Mouse (Mus musculus): ENCODE measurements around the gene Kcna6.

The Kcna6 gene

DNA sequence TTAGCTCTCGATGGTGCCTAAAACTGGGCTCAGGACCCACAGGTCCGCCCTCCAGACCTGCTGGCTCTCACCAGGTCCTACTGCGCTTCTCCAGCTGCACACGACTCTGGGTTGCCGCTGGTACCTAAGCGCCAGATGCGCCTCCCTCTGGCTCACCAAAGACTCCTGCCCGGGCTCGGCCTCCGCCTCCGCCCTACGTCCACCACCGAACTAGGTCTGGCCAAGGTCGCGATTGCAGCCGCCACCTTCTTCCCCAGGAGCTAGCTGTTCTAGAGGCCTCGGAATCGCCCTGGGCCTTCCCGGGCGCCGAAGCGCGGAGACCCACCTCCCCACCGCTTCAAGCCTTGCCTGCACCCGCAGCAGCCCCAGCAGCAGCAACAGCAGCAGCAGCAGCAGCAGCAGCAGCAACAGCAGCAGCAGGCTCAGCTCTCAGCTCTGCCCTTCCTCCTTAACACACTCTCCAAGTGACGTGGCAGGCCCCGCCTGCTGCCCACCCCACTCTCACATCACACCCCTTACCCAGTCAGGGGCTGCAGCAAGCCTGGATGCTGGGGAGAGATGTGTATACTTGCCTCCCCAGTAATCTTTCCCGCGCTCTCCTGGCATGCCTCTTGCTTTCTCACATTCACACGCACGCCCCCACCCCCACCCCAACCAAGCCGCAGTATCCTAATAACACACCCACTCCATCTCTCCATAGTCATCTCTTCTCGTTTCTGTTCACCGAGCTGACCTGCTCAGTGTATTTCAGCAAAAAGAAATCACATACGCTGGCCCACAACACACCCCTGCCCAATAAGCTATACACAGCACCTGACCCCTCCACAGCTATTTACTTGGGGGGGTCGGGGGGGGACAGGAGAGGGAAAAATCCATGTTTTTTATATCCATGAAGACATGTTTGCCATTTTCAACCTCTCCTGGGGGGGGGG lies at the start of gene Kcna6:
Gene Kcna6 (minus strand): TSS at position 464 of the 932 bp plus-strand sequence.
- no peak for DNase-seq (ENCODE audit: low spot score in 2 of 2)

GRCm38 (mm10) chr6:126788863-126789262 lies 48.4 kb upstream of the Kcna6 start:
- no peak for DNase-seq (ENCODE audit: low spot score in 2 of 2)

DNA sequence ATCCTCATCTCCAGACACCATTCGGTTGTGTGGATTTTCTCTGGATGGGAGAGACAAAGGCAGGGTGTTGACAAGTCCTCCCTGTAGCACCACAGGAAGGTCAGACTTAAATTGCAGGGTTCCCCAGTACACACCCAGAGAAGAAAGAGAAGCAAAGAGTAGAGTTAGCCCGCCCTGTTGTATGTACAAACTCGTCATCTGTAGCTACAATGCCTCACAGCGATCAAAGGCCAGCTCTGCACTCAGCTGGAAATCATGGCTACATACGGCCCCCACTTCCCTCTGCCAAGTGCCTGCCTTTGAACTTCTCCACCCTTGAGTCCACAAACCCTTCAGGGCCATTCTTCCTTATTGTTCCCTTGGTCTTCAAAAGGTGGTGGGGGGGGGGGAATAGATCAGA lies 43.7 kb upstream of the Kcna6 start:
- no peak for DNase-seq (ENCODE audit: low spot score in 2 of 2)

GRCm38 (mm10) chr6:126783651-126784066 lies 43.2 kb upstream of the Kcna6 start:
- DNase-seq (ENCODE audit: low spot score in 2 of 2), result no peak

DNA sequence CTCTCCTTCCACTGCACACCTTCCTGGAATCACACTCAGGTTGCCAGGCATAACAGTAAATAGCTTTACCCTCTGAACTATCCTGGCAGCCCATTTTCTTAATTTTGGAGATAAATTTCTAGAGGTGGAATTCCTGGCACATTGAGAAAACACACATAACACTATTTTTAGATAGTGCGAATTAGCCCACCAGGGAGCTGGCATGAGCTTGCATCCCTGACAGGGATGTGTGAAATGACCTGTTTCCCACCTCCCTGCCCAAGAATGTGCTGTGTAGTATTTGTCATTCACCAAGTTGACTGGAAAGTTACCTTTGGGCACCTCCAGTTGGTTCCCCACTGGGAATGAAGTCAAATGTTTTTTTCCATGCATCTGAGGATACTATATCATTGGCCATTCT lies 42.6 kb upstream of the Kcna6 start:
- DNase-seq (ENCODE audit: low spot score in 2 of 2), result no peak

- DNase-seq (ENCODE audit: low spot score in 2 of 2), result no peak
These were observed 37.4 kb upstream of the Kcna6 start for GRCm38 (mm10) chr6:126777889-126778288.

DNA sequence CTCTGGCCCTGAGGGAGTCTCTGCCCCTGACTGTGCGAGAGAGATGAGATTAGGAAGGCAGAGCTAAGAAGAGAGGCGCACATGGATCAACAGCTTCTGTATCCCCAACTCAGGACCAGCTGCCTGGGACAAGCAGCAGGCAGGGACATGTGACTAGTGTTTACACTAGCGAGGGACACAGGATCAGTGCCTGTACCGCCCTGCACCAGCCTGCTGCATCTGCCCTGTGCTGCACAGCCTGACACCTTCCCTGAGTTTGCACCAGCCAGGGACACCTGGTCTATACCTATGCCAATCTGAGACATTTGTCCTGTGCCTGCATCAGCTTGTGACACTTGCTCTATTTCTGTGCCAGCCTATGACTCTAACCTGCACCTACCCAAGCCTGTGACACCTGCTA lies 33.4 kb upstream of the Kcna6 start:
- no peak for DNase-seq (ENCODE audit: low spot score in 2 of 2)

GRCm38 (mm10) chr6:126772326-126772725 lies 31.9 kb upstream of the Kcna6 start:
- no peak for DNase-seq (ENCODE audit: low spot score in 2 of 2)

GRCm38 (mm10) chr6:126770146-126770731 lies 29.8 kb upstream of the Kcna6 start:
- no peak for DNase-seq (ENCODE audit: low spot score in 2 of 2)

- DNase-seq (ENCODE audit: low spot score in 2 of 2), result peak; percentile 49 to 61
These were observed 28.6 kb upstream of the Kcna6 start for GRCm38 (mm10) chr6:126768957-126769665.

DNA sequence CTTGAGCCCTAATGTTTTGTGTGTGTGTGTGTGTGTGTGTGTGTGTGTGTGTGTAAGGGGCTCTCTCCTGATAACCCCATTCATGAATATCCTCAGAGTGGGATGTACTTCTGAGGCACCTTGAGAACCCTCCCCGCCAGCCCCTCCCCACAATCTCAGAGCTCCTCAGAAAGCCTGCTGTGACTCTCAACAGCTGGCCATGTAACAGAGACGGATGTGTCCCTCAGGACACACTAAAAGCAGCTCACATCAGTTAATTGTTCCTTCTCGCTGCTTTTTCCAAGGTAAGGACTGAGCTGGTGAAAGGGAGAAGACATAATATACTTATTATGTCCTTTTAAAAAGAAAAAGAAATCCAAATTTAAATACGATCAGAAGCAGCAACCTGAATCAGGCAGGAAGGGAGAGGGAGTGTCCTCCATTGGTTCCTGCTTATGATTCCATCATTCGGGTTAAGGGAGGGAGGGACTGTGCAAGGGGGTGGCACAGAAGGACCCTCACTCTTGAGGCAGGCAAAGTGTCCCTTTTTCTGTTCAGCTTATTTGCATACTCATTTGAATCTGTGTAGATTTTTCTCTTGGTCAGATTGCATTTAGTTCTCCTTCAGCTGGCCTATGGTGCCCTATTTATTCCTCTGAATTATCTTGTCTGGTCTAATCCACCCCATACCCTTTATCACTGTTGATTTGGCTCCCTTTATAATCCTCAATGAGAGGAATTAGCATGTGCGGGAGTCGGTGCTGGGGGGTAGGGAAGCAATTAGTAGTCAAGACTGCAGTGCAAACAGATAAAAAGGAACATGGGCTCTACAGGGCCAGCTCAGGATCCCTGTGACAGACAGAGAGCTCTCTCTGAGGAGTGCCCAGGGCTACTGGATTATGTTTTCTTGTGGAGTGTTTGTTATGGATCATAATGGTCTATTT lies 27.4 kb upstream of the Kcna6 start:
- no peak for DNase-seq (ENCODE audit: low spot score in 2 of 2)

DNA sequence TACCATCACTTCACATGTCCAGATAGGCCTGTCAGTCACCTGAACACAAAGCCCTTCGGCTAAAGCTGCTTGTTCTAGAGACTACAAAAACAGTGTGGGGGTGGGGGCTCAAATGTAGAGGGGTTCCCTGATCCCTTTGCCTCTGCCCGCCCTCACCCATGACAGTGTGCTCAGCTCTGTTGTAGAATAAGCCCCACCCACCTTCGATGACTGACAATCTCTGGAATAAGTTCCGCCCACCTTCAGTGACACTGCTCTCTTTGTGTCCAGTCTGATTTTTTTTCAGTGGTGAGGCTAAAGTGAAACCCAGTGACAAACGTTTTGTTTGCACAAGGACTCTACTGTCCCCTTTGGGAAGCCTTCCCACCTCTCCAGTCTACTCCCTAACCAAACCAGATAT lies 26.1 kb upstream of the Kcna6 start:
- no peak for DNase-seq (ENCODE audit: low spot score in 2 of 2)

- no peak for DNase-seq (ENCODE audit: low spot score in 2 of 2)
These were observed 24.2 kb upstream of the Kcna6 start for GRCm38 (mm10) chr6:126764563-126765091.

DNA sequence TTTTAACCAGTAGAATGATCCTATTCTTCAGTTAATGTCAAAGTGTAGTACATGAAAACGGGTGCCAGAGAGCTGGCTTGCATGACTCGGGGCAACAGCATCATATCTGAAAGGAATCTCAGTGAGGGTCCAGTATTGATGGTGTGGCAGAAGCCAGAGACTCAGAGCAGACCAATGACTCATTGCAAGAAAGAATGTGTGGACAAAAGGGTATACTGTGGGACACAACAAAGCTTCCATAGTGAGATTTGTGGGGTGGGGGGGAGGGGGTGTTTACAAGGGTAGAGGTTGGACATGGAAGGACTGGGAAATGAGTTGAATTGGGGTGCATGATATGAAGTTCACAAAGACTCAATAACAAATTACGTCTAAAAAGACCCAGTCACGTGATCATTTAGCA lies 20.9 kb upstream of the Kcna6 start:
- no peak for DNase-seq (ENCODE audit: low spot score in 2 of 2)

GRCm38 (mm10) chr6:126755729-126756411 lies 15.4 kb upstream of the Kcna6 start:
- no peak for DNase-seq (ENCODE audit: low spot score in 2 of 2)

DNA sequence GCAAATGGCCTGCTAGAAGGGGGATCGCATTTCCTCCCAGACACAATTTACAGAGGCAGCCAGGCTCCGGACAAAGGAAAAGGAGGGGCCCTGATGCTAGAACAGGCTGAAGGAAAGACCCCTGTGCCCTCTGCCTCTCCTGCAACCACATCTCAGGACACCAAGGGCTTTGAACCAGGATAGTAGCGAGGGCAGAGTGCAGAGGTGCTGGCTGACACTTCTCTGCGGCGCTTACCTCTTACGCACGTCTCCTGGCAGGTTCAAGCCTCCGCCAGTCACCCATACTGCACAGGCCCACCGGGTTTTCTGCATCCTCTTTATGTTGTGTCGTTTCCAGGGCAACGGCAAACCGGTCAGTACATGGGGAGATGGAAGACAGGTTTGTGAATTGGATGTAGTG lies 12.0 kb upstream of the Kcna6 start:
- DNase-seq (ENCODE audit: low spot score in 2 of 2), result no peak

DNA sequence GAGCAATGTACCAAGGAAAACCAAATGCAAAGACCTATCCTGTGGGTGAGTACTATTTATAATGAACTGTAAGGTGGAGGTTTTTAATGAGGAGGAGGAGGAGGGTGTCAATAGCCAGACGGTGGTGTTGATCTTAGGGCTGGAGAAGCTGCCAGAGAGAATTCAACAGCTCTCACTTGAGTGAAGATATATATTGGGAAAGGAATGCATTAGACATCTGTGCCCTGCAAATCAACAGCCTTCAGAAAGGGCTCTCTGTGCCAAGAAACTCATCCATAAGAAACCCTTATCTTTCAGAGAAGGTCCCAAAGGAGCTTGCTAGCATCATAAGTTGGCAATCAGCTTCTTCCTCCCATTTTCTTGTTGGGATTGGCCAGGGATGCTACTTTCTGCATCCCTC lies 5.4 kb upstream of the Kcna6 start:
- no peak for DNase-seq (ENCODE audit: low spot score in 2 of 2)

DNA sequence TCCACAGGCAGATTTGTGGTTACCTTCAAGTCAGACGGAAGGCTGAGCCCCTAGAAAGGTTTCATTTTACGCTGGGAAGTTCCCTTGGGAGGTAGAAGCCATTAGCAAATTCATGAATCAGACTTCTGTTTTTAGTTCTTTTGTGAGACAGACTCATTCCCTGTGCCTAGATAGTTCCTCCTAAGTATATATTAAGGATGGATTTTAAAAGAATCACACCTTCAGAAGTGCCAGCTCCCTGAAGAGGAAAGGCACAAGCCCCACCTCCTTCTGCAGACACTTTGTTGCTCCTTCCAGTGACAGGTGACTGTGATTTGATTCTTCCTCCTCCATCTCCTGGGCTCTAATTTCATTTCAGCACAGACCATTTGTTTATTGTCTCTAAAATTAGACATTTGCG lies 2.1 kb upstream of the Kcna6 start:
- no peak for DNase-seq (ENCODE audit: low spot score in 2 of 2)

DNA sequence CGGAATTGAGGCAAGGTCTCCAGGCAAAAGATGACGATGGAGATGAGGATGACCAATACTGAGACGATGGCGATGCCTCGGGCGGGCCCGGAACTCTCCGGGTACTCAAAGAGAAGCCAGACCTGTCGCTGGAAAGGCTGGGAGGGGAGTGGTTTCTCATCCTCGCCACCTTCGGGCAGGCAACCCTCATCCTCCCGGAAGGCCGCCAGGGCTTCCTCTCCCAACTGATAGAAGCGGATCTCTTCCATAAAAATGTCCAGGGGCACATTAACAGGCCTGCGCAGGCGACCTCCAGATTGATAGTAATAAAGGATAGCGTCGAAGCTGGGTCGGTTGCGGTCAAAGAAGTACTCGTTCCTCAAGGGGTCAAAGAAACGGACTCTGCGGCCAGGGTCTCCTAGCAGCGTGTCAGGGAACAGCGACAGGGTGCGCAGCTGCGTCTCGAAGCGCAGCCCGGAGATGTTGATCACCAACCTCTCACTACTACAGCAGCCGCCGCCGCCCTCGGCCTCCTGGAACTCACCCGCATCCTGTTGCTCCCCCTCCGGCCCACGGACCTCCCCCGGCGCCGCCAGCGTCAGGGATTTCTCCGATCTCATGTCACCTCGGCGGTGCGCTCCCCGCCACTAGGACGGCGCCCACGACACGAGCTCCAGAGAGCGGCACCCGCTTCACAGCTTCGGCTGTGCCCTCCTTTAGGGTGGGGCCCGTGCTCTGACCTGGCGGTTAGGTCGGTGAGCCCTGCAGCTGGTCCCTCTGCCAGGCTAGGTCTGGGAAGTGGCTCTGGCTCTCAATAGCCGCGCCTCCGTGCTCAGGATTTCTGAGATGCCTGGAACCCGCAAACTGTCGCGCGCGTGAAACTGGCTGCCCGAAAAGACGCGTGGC lies 906 bp downstream of the Kcna6 start:
- DNase-seq (ENCODE audit: low spot score in 2 of 2), result peak in 1 of 2 experiments; percentile 15

DNA sequence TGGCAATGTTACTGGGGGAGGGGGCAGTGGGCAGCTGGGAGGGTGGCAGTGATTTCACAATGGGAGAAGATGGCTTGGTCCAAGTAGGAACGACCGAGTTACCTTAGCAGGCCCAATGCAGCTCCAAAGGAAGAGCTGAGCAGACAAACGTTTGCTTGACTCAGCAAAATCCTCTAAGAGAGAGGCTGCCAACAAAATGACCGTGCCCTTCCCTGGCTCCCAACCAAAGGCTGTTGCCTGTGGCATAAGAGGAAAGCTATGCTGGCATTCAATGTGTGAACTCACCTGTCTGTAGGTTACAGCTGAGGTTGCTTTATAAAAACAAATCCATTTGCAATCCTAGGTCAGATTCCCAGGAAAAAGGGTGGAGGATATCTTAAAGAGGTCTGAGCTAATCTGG lies 3.5 kb downstream of the Kcna6 start:
- DNase-seq (ENCODE audit: low spot score in 2 of 2), result no peak
